Mouse (Mus musculus): Measurements from ENCODE around the gene Ehmt2.

GRCm38 (mm10) chr17:34890074-34890743, 8.1 kb upstream of the Ehmt2 start:
- no peak for TF ChIP-seq POLR2A (IDR thresholded peaks at IDR 0.05; ENCODE audit: insufficient read depth, low read depth, low read length)
- no peak for TF ChIP-seq CTCF (IDR thresholded peaks at IDR 0.05; ENCODE audit: insufficient read depth, low read depth, low read length)
